Mouse (Mus musculus) embryonic facial prominence, embryonic 11.5 days (tissue): ENCODE results near the gene Slc9a5. TPM values are rescaled to one million over a fixed set of nuclear protein-coding genes. Genes with fewer than 3 reads are reported as not detected.

Experiments used
- ATAC-seq: fragments of 200-750 bp; cut with Nextera tagmentation; replicated peaks from 2 replicates; pipeline ENCODE4 v1.8.0; 2017; ENCODE audit warnings: low read depth; ENCODE audit not compliant: insufficient number of reproducible peaks, low FRiP score, low TSS enrichment
- DNase-seq: peaks from one replicate; pipeline ENCODE4 v3.0.0-alpha.2; 2015; ENCODE audit warnings: low spot score
- H3K27ac ChIP-seq: fragments of 300-500 bp; sonication (generic); replicated peaks from 2 replicates; pipeline ENCODE4 v1.5.1; 2014; ENCODE audit warnings: mild to moderate bottlenecking, low read depth, low read length, control low read depth
- H3K27me3 ChIP-seq: fragments of 300-500 bp; sonication (generic); 2 replicates; pipeline ENCODE4 v1.6.1; 2014; ENCODE audit warnings: mild to moderate bottlenecking, low read length, moderate library complexity, mixed read lengths; ENCODE audit not compliant: control insufficient read depth, insufficient read depth
- H3K36me3 ChIP-seq: fragments of 300-500 bp; sonication (generic); replicated peaks from 2 replicates; pipeline ENCODE4 v1.6.1; 2014; ENCODE audit warnings: low read depth, mild to moderate bottlenecking, low read length, moderate library complexity, mixed read lengths; ENCODE audit not compliant: control insufficient read depth, insufficient read depth
- H3K4me1 ChIP-seq: fragments of 300-500 bp; sonication (generic); 2 replicates; pipeline ENCODE4 v1.6.1; 2014; ENCODE audit warnings: low read length, mixed read lengths; ENCODE audit not compliant: control insufficient read depth, insufficient read depth
- H3K4me2 ChIP-seq: fragments of 300-500 bp; sonication (generic); 2 replicates; pipeline ENCODE4 v1.6.1; 2014; ENCODE audit warnings: low read depth, mild to moderate bottlenecking, control low read depth, low read length, moderate library complexity
- H3K4me3 ChIP-seq: fragments of 300-500 bp; sonication (generic); 2 replicates; pipeline ENCODE4 v1.5.1; 2014; ENCODE audit warnings: low read depth, low read length, control low read depth
- H3K9ac ChIP-seq: fragments of 300-500 bp; sonication (generic); replicated peaks from 2 replicates; pipeline ENCODE4 v1.6.1; 2014; ENCODE audit warnings: mild to moderate bottlenecking, control low read depth, low read length
- H3K9me3 ChIP-seq: fragments of 300-500 bp; sonication (generic); replicated peaks from 2 replicates; pipeline ENCODE4 v1.6.1; 2016; ENCODE audit warnings: mild to moderate bottlenecking, low read length, inconsistent platforms, mixed read lengths; ENCODE audit not compliant: control insufficient read depth
- WGBS: fragments of 180-500 bp; shearing (Covaris S2); extraction: QIAGEN DNeasy Blood & Tissue Kit; methylation state at CpG from one replicate; pipeline ENCODE4 v1.1.7; 2014; 5-methylcytosine and 5-hydroxymethylcytosine counted together
- microRNA counts: library from miRNA; unstranded; fragments of <30 nt; microRNA quantifications from one replicate; lab custom pipeline; 2016
- microRNA-seq: library from miRNA; unstranded; fragments of <30 nt; microRNA quantifications from one replicate; pipeline ENCODE4, GENCODE M21; 2016; ENCODE audit warnings: borderline number of aligned reads
- polyA plus RNA-seq: library from polyadenylated mRNA; unstranded; fragments of >200 nt; fragmentation: Nextera tagmentation; extraction: Ambion mirVana; gene quantifications from 2 replicates; pipeline ENCODE4 v1.2.1, GENCODE M21; 2014

Gene Slc9a5
- polyA plus RNA-seq, 1 experiment from 2014 or later = 4.0 TPM

- Histone ChIP-seq H3K9ac (no peak overlapping the region), H3K27me3 (peaks cover 3% of the 10 kb centered on the region), H3K36me3 (no peaks in the 10 kb centered on the region), H3K4me3 (no peak overlapping the region), H3K4me1 (no peaks in the 10 kb centered on the region; the same call in 1 of the 2 replicates), H3K9me3 (no peaks in the 10 kb centered on the region), H3K4me2 (no peak overlapping the region), H3K27ac (no peak overlapping the region)
- ATAC-seq (no peak), DNase-seq (no peak)
- WGBS = 56% methylated on average over 7 of the region's 7 CpGs
Observed at GRCm38 (mm10) chr8:105408331-105408730, 59.7 kb downstream of the Slc9a5 start.

- H3K36me3 ChIP-seq = no peaks in the 10 kb centered on the region
- no peak overlapping the region for H3K9ac ChIP-seq
- H3K4me3 ChIP-seq = no peak overlapping the region
- no peaks in the 10 kb centered on the region for H3K9me3 ChIP-seq
- ATAC-seq (no peak), DNase-seq (no peak)
- no peak overlapping the region for H3K27ac ChIP-seq
- H3K4me2 ChIP-seq = no peak overlapping the region
- no peaks in the 10 kb centered on the region; the same call in 1 of the 2 replicates for H3K4me1 ChIP-seq
- peaks cover 7% of the 10 kb centered on the region for H3K27me3 ChIP-seq
- 92% methylated on average over 6 of the region's 6 CpGs for WGBS
Observed at GRCm38 (mm10) chr8:105409947-105410346, 61.3 kb downstream of the Slc9a5 start.

GRCm38 (mm10) chr8:105413391-105413790, 64.7 kb downstream of the Slc9a5 start, which contains the start of the genes Kctd19 and Lrrc36:
Kctd19 (minus strand) TSS chr8:105413502.
Lrrc36 (plus strand) TSS chr8:105413571.
- Histone ChIP-seq H3K4me3 (peak within 1 kb of the TSS; percentile 24; the same call in 1 of the 2 replicates), H3K9ac (no peak within 1 kb of the TSS)

GRCm38 (mm10) chr8:105418992-105419391, 70.3 kb downstream of the Slc9a5 start:
- Histone ChIP-seq H3K4me2 (no peak overlapping the region), H3K36me3 (no peaks in the 10 kb centered on the region), H3K4me3 (no peak overlapping the region), H3K27ac (no peak overlapping the region), H3K4me1 (no peaks in the 10 kb centered on the region), H3K9me3 (no peaks in the 10 kb centered on the region), H3K9ac (no peak overlapping the region), H3K27me3 (no peaks in the 10 kb centered on the region)
- no peak for DNase-seq
- 73% methylated on average over 2 of the region's 2 CpGs for WGBS
- no peak for ATAC-seq

More at GRCm38 (mm10) chr8:105413391-105413790, 64.7 kb downstream of the Slc9a5 start, which contains the start of the genes Kctd19 and Lrrc36:
- Histone ChIP-seq H3K4me1 (no peaks in the 10 kb centered on the region; the same call in 1 of the 2 replicates), H3K27me3 (peaks cover 7% of the 10 kb centered on the region), H3K27ac (no peak within 1 kb of the TSS), H3K4me2 (peak within 1 kb of the TSS; percentile 36), H3K9me3 (no peaks in the 10 kb centered on the region), H3K36me3 (no peaks in the 10 kb centered on the region)
- WGBS = 1% methylated on average over 34 of the region's 34 CpGs
- ATAC-seq (peak; percentile 62; the same call in 1 of the 2 replicates), DNase-seq (peak; percentile 47)

MicroRNA genes within 50 kb of the gene (microRNA counts, 519-probe panel; counts per million panel counts)
- 2,729 counts per million, percentile 32 among the panel's probes with 10 or more counts for microRNA mmu-miR-328 (lab: Ali Mortazavi, UCI)

Small RNA genes within 50 kb of the gene (microRNA-seq; reads per million reads assigned to microRNA genes)
- gene Gm27320 (not detected), gene Mir328 (209 reads per million, percentile 53 among the genes with 10 or more reads in this experiment)

Other genes with a start within 250 kb of the Slc9a5 start
- gene Ces4a, start 217.0 kb upstream of the Slc9a5 start, polyA plus RNA-seq = not detected in 2 replicates
- gene Cbfb, start 178.2 kb upstream of the Slc9a5 start, polyA plus RNA-seq = 119 and 139 TPM in 2 replicates
- gene D230025D16Rik, start 123.7 kb upstream of the Slc9a5 start, polyA plus RNA-seq = 30.8 and 31.5 TPM in 2 replicates
- 2.3 and 3.3 TPM in 2 replicates for gene B3gnt9, start 93.7 kb upstream of the Slc9a5 start, polyA plus RNA-seq
- gene Tradd, start 84.2 kb upstream of the Slc9a5 start, polyA plus RNA-seq = 14.0 and 16.6 TPM in 2 replicates
- 1.2 and 2.0 TPM in 2 replicates for gene Fbxl8, start 84.2 kb upstream of the Slc9a5 start, polyA plus RNA-seq
- gene Hsf4, start 79.0 kb upstream of the Slc9a5 start, polyA plus RNA-seq = 0.13 TPM in 1 of 2 replicates, not detected in the other
- gene Nol3, start 72.7 kb upstream of the Slc9a5 start, polyA plus RNA-seq = 0.84 and 1.2 TPM in 2 replicates
- 23.6 and 25.2 TPM in 2 replicates for gene 4931428F04Rik, start 59.0 kb upstream of the Slc9a5 start, polyA plus RNA-seq
- gene Exoc3l, start 52.7 kb upstream of the Slc9a5 start, polyA plus RNA-seq = 7.2 and 8.2 TPM in 2 replicates
- gene E2f4, start 51.2 kb upstream of the Slc9a5 start, polyA plus RNA-seq = 103 and 110 TPM in 2 replicates
- 2.8 and 3.3 TPM in 2 replicates for gene Elmo3, start 43.2 kb upstream of the Slc9a5 start, polyA plus RNA-seq
- 0.83 and 0.98 TPM in 2 replicates for gene Lrrc29, start 22.6 kb upstream of the Slc9a5 start, polyA plus RNA-seq
- gene Tmem208, start 22.5 kb upstream of the Slc9a5 start, polyA plus RNA-seq = 91.7 and 99.6 TPM in 2 replicates
- gene Fhod1, start 890 bp upstream of the Slc9a5 start, polyA plus RNA-seq = 1.8 and 2.6 TPM in 2 replicates
- gene Plekhg4, start 24.4 kb downstream of the Slc9a5 start, polyA plus RNA-seq = 0.28 and 0.29 TPM in 2 replicates
- gene Kctd19, start 64.7 kb downstream of the Slc9a5 start, polyA plus RNA-seq = not detected in 2 replicates
- gene Lrrc36, start 64.7 kb downstream of the Slc9a5 start, polyA plus RNA-seq = 0.39 and 0.49 TPM in 2 replicates
- 49.5 and 59.1 TPM in 2 replicates for gene Tppp3, start 122.7 kb downstream of the Slc9a5 start, polyA plus RNA-seq
- gene Zdhhc1, start 148.1 kb downstream of the Slc9a5 start, polyA plus RNA-seq = 15.0 and 17.9 TPM in 2 replicates
- 11.9 and 12.6 TPM in 2 replicates for gene Hsd11b2, start 169.9 kb downstream of the Slc9a5 start, polyA plus RNA-seq
- 89.8 and 95.5 TPM in 2 replicates for gene Atp6v0d1, start 217.2 kb downstream of the Slc9a5 start, polyA plus RNA-seq